ENCODE assay signal across 32 mouse cellular contexts in genomic region chr15:88085631-88086030, GRCm38 (mm10).
DNase-seq lines count a peak whose midpoint lies in the region; ATAC-seq lines count a peak whose summit lies in the region.
"Had no signal": no experiment of that assay in that cellular context is flagged by ENCODE, and none has a peak within 500 bp of the region (broad histone marks: within the 10 kb centered on the region; RNA-seq: fewer than 3 reads in every experiment).

No protein-coding gene starts in this region.

- H3K27ac ChIP-seq in heart, embryonic 11.5 days (ENCODE audit: low read depth, low read length) = no peak overlapping the region
- no peak overlapping the region for H3K27ac ChIP-seq in lung, embryonic 16.5 days (ENCODE audit: low read length)
- no peak overlapping the region for H3K27ac ChIP-seq in forebrain, embryonic 14.5 days (ENCODE audit: low read depth, low read length)
- H3K27ac ChIP-seq: embryonic facial prominence, embryonic 10.5 days; embryonic facial prominence, embryonic 15.5 days; forebrain, embryonic 12.5 days; heart, embryonic 13.5 days; hindbrain, embryonic 13.5 days; liver, embryonic 12.5 days; midbrain, embryonic 13.5 days; neural tube, embryonic 13.5 days had no signal

- no peaks in the 10 kb centered on the region for H3K9me3 ChIP-seq in heart, embryonic 11.5 days (replicated peaks; ENCODE audit: control insufficient read depth, low read length)
- H3K9me3 ChIP-seq in lung, embryonic 16.5 days (ENCODE audit: control insufficient read depth, low read length) = no peaks in the 10 kb centered on the region
- H3K9me3 ChIP-seq in forebrain, embryonic 14.5 days (replicated peaks; ENCODE audit: control insufficient read depth, low read length) = no peaks in the 10 kb centered on the region
- H3K9me3 ChIP-seq: embryonic facial prominence, embryonic 10.5 days; embryonic facial prominence, embryonic 15.5 days; forebrain, embryonic 12.5 days; heart, embryonic 13.5 days; hindbrain, embryonic 13.5 days; midbrain, embryonic 13.5 days; neural tube, embryonic 13.5 days had no signal

- ATAC-seq in heart, embryonic 11.5 days (replicated peaks; ENCODE audit: insufficient number of reproducible peaks, low FRiP score, low TSS enrichment) = no peak
- peak; percentile 71 for ATAC-seq in lung, embryonic 16.5 days (ENCODE audit: low read depth)
- no peak for ATAC-seq in forebrain, embryonic 14.5 days
- ATAC-seq: intestine, postnatal 0 days; liver, embryonic 12.5 days; liver, postnatal 0 days; midbrain, embryonic 13.5 days had no signal

- no peak overlapping the region for H3K9ac ChIP-seq in heart, embryonic 11.5 days (ENCODE audit: low read depth, low read length)
- H3K9ac ChIP-seq in lung, embryonic 16.5 days (ENCODE audit: low read length) = no peak overlapping the region
- H3K9ac ChIP-seq in forebrain, embryonic 14.5 days (ENCODE audit: low read length) = no peak overlapping the region
- H3K9ac ChIP-seq: embryonic facial prominence, embryonic 15.5 days; forebrain, embryonic 12.5 days; heart, embryonic 13.5 days; hindbrain, embryonic 13.5 days; liver, embryonic 12.5 days; liver, postnatal 0 days; midbrain, embryonic 13.5 days; neural tube, embryonic 13.5 days had no signal

- H3K36me3 ChIP-seq in heart, embryonic 11.5 days (ENCODE audit: control insufficient read depth, insufficient read depth, low read length) = no peaks in the 10 kb centered on the region
- no peaks in the 10 kb centered on the region for H3K36me3 ChIP-seq in lung, embryonic 16.5 days (ENCODE audit: control insufficient read depth, insufficient read depth, low read length)
- H3K36me3 ChIP-seq in forebrain, embryonic 14.5 days (ENCODE audit: control insufficient read depth, insufficient read depth, low read length) = no peaks in the 10 kb centered on the region
- H3K36me3 ChIP-seq: embryonic facial prominence, embryonic 10.5 days; embryonic facial prominence, embryonic 15.5 days; forebrain, embryonic 12.5 days; heart, embryonic 13.5 days; hindbrain, embryonic 13.5 days; liver, embryonic 12.5 days; midbrain, embryonic 13.5 days; neural tube, embryonic 13.5 days had no signal

- H3K27me3 ChIP-seq in heart, embryonic 11.5 days (ENCODE audit: control insufficient read depth, insufficient read depth, low read length) = peaks cover 2% of the 10 kb centered on the region; the same call in 1 of the 2 replicates
- no peaks in the 10 kb centered on the region for H3K27me3 ChIP-seq in lung, embryonic 16.5 days (ENCODE audit: control insufficient read depth, insufficient read depth, low read depth, low read length)
- H3K27me3 ChIP-seq in forebrain, embryonic 14.5 days (replicated peaks; ENCODE audit: control insufficient read depth, insufficient read depth, low read length) = no peaks in the 10 kb centered on the region
- H3K27me3 ChIP-seq: CH12.LX; embryonic facial prominence, embryonic 15.5 days; forebrain, embryonic 12.5 days; liver, embryonic 12.5 days; megakaryocyte, embryonic 14.5 days; midbrain, embryonic 13.5 days; neural tube, embryonic 13.5 days had no signal

- no peak overlapping the region for H3K4me3 ChIP-seq in heart, embryonic 11.5 days (ENCODE audit: low read depth, low read length)
- H3K4me3 ChIP-seq in lung, embryonic 16.5 days (ENCODE audit: low read length) = no peak overlapping the region
- H3K4me3 ChIP-seq in forebrain, embryonic 14.5 days (ENCODE audit: low read depth, low read length) = no peak overlapping the region
- H3K4me3 ChIP-seq: embryonic facial prominence, embryonic 10.5 days; embryonic facial prominence, embryonic 15.5 days; forebrain, embryonic 12.5 days; heart, embryonic 13.5 days; hindbrain, embryonic 13.5 days; liver, embryonic 12.5 days; megakaryocyte, embryonic 14.5 days; midbrain, embryonic 13.5 days; neural tube, embryonic 13.5 days had no signal

- no peak overlapping the region for H3K4me2 ChIP-seq in heart, embryonic 11.5 days
- no peak overlapping the region for H3K4me2 ChIP-seq in lung, embryonic 16.5 days (ENCODE audit: low read depth, low read length)
- H3K4me2 ChIP-seq in forebrain, embryonic 14.5 days (ENCODE audit: low read length) = no peak overlapping the region
- H3K4me2 ChIP-seq: embryonic facial prominence, embryonic 15.5 days; forebrain, embryonic 12.5 days; heart, embryonic 13.5 days; hindbrain, embryonic 13.5 days; liver, embryonic 12.5 days; midbrain, embryonic 13.5 days; neural tube, embryonic 13.5 days had no signal

- DNase-seq in heart, adult 11 months = peak; percentile 96
- peak; percentile 7 for DNase-seq in heart, postnatal 25 days (ENCODE audit: low spot score)
- DNase-seq in lung, postnatal 36 days = peak; percentile 63
- no peak for DNase-seq in retina, postnatal 1 day
- no peak for DNase-seq in forebrain, embryonic 14.5 days (ENCODE audit: low spot score)
- no peak for DNase-seq in cerebellum, postnatal 25 days
- DNase-seq: adrenal gland, adult 8-10 months; cerebellum, adult 2 months; cerebellum, postnatal 14 days; gastrocnemius, postnatal 36 days; kidney, adult 9 months; kidney, postnatal 10 days; layer of hippocampus, postnatal 36 days; left cerebral cortex, postnatal 4 days; liver, postnatal 0 days; right cerebral cortex, postnatal 14 days; spleen, adult 18-20 months; thymus, adult 18-20 months; thymus, postnatal 25 days had no signal

- no peaks in the 10 kb centered on the region for H3K4me1 ChIP-seq in heart, embryonic 11.5 days (ENCODE audit: control insufficient read depth, insufficient read depth, low read length)
- no peaks in the 10 kb centered on the region for H3K4me1 ChIP-seq in lung, embryonic 16.5 days (replicated peaks; ENCODE audit: control insufficient read depth, insufficient read depth, low read length)
- H3K4me1 ChIP-seq in forebrain, embryonic 14.5 days (ENCODE audit: control insufficient read depth, insufficient read depth, low read length) = peaks cover 7% of the 10 kb centered on the region
- H3K4me1 ChIP-seq: embryonic facial prominence, embryonic 15.5 days; heart, embryonic 13.5 days; liver, embryonic 12.5 days; megakaryocyte, embryonic 14.5 days had no signal

- WGBS in heart, embryonic 11.5 days (ENCODE audit: insufficient replicate concordance) = 66% methylated on average over 3 of the region's 3 CpGs
- 57% methylated on average over 3 of the region's 3 CpGs for WGBS in lung, embryonic 16.5 days
- WGBS in forebrain, embryonic 14.5 days = 84% methylated on average over 3 of the region's 3 CpGs

- intact Hi-C loops in heart, postnatal 25 days (cut with DNase I) = no loop called here

Comparison
In these comparisons a context has a peak if more than half of its experiments do, and no peak if none do; other contexts are left out.
1. DNase-seq: peak in heart, adult 11 months (single experiment), heart, postnatal 25 days (single experiment) and lung, postnatal 36 days (single experiment); none in retina, postnatal 1 day (single experiment), forebrain, embryonic 14.5 days (single experiment) and cerebellum, postnatal 25 days (0 of 2).